Mouse (Mus musculus) frontal cortex, postnatal 14 days (tissue): ENCODE measurements around the gene Mindy1.

ENCODE experiments used
- DNase-seq, 2 experiments: peaks; one replicate each; pipeline ENCODE4 v3.0.0; 2022; ENCODE audit warnings: low spot score in 2 of 2

The Mindy1 gene

GRCm38 (mm10) chr3:95294316-95294715 lies 13.2 kb downstream of the Mindy1 start:
- no peak for DNase-seq

- DNase-seq: no peak
These were observed 13.6 kb downstream of the Mindy1 start for GRCm38 (mm10) chr3:95294718-95295117.

- DNase-seq: no peak
These were observed 14.4 kb downstream of the Mindy1 start for GRCm38 (mm10) chr3:95295321-95296102.

GRCm38 (mm10) chr3:95296103-95296469 lies 14.9 kb downstream of the Mindy1 start:
- DNase-seq: no peak

- DNase-seq: no peak
These were observed 16.9 kb downstream of the Mindy1 start for GRCm38 (mm10) chr3:95298018-95298417.

DNA sequence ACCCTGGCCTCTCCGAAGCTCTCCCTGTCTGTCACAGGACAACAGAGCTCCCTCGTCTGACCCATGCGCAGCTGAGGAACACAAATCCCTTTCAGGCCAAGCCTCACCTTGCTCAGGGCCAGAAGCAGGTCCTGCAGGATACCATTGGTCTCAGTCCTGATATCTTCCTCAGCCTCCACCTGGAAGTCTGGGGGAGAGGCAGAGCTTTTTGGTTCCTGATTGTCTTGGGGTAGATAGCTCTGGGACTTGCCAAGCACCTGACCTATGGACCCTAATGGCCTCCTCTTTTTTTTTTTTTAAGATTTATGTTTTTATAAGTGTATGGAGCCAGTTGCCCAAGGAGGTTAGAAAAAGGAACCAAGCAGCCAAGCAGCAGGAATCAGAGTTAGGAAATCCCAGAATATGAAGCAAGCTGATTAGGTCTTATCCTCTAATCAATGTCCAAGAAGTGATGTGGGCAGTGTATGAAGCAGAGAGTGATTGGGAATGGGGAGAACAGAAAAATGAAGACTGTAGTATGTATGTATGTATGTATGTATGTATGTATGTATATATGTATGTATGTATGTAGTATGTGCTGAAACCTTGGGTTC lies 20.2 kb downstream of the Mindy1 start:
- no peak for DNase-seq

DNA sequence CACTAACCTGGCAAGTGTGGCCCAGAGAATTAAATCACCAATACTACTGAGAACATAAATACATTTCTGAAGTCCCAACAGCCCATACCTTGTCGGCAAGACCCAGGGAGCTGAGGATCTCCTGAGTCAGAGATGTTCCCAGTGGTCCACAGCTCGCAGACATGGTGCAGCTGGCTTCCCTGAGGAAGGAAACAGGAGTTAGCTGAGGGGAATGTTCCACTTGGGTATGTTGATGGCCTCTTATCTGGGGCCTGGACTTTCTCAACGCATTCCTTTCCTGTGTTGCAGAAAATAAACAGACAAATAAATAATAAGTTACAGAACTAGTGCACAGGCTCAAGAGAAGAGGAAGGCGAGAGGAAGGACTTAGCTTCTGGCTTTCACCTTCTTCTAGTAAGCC lies 25.1 kb downstream of the Mindy1 start:
- DNase-seq: no peak

DNA sequence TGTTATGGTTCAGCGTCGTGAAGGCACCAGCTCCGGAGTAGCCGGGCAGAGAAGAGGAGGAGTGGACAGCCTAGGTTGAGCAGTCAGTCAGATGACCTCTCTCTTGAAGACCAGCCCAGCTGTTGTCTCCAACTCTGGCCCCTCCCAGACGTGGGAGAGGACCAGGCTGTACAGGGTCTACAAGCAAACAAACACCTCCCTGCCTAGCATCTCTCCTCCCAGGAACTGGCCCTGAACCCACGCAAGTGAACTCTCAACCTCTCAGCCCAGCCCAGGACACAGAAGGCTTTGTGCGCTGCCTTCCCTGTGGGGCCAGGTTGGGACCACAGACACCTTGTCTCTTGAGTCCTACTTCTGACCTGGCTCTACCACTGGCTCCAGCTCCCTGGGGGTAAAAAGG lies 26.0 kb downstream of the Mindy1 start, which contains the start of gene Anxa9:
TSS of gene Anxa9 (minus strand) at position 77 of the 400 bp plus-strand sequence.
- no peak for DNase-seq

DNA sequence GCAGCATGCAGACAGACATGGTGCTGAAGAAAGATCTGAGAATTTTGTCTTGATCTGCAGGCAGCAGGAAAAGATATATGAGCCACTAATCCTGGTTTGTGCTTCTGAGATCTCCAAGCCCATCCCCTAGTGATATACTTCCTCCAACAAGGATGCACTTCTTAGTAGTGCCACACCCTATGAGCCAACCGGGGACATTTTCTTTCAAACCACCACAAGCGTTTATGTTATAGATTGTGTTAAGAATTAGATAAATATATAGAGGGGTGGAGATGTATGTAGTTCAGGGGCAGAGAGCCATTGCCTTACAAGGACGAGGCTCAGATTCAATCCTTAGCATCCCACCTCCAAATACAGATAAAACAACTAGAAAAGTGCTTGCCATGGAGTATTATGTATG lies 29.4 kb downstream of the Mindy1 start:
- DNase-seq: no peak

- peak in 1 of 2 experiments; percentile 54 for DNase-seq
These were observed 30.1 kb downstream of the Mindy1 start for GRCm38 (mm10) chr3:95310968-95311882.

- DNase-seq: no peak
These were observed 31.5 kb downstream of the Mindy1 start for GRCm38 (mm10) chr3:95312623-95313022.

DNA sequence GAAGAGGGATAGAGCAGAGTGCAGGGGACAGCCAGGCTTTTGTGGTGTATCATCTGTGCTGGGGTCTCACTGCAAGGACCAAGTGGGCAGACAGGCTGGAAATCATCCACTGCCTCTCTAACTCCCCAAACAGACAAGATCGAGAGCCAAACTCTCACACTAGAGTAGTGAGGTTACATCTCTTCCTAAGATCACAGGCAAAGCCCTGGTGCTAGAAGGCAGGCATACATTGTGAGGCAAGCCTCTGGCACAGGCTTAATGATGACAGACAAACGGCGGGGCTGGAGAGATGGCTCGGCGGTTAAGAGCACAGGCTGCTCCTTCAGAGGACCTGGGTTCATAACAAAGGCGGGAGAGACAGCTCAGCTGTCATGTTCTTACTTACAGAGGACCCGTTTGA lies 32.3 kb downstream of the Mindy1 start:
- no peak for DNase-seq

- DNase-seq: no peak
These were observed 32.9 kb downstream of the Mindy1 start for GRCm38 (mm10) chr3:95314075-95314474.

DNA sequence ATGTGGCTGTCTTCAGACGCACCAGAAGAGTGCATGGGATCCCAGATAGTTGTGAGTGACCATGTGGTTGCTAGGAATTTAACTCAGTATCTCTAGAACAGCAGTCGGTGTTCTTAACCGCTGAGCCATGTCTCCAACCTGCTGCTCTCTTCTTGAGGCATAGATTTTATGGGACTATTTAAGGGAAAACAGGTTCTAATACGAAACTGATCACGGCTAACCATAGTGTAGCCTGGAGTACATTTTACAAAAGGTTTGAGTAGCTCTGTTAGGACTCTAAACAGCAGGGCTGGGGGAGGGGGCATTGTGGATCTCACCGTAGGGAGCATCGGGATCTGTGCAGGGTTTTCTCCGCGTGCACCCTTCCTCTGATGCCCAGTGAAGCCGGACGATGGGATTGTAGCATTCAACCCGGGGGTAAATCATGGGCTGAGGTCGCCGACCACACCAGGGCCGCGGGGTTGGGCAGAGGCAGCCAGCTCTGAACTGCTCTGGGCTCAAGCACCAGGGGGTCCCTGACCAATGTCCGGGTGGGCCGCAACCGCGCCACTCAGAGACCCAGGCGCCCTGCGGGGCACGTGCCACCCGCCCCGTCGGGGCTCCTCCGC lies 33.4 kb downstream of the Mindy1 start, which contains the start of gene Cers2:
TSS of gene Cers2 (plus strand) at position 306 of the 608 bp plus-strand sequence.
- no peak for DNase-seq

GRCm38 (mm10) chr3:95315094-95315843 lies 34.1 kb downstream of the Mindy1 start:
- peak; percentile 57 to 62 for DNase-seq

DNA sequence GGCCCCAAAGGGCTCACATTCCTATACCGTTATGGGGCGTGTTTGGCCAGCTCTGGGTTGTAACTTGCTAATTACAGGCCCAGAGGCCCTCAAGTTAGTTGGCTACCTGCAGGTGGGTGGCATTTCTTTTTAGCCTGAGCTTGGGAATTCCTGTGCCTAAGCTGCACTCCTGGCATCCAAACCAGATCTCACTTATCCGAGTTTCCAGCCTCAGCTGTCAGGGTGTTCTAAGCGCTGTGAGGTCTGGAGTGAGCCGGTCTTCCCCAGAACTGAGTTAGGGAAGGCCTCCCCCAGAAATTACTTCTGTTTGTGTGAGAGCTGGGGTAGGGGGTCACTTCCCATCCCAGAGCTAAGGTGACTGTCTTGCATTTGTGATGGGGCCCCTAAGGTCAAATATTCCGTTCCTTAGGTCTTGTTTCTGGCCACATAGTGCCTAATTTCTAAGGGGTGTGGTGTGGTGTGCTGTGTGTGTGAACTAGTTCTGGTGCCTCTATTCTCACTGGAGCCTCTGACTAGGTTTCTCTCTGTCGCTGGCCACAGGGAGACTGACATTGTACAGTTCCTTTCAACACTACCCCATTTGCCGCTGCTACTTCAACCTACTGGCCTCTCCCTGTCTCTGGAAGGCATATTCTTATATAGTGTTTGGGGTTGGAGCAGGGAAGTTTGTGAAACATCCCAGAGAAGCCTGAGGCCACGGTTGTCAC lies 34.9 kb downstream of the Mindy1 start:
- DNase-seq: no peak

DNA sequence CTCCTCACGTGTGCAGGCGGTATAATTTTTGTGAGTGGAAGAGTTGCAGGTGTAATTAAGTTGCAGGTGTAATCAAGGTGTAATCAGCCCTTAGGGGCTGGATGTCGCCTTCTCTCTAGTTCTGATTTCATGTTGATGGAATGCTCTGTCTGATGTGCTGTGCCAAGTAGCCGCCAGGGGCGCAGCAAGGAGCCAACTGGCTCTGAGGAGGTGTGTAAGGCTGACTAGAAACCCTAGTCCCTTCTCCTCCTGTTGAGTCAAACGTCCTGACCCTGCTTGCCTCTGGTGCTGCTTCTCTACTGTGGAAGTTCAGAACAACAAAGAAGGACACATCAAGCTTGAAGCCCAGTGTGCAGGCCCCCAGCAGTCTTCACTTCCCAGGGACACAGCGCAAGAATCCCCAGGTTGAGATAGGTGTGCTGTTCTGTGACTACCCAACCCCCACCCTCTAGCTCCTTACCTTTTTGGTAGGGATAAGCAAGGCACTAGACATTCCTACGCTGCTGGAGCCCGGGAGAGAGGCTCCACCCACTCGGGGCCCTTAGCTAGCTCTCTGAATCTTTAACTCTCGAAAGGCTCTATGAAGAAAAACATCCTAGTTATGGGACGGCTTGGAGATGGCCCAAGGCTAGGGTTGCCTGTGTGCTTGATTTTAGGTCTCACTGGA lies 36.4 kb downstream of the Mindy1 start:
- peak in 1 of 2 experiments; percentile 39 for DNase-seq

DNA sequence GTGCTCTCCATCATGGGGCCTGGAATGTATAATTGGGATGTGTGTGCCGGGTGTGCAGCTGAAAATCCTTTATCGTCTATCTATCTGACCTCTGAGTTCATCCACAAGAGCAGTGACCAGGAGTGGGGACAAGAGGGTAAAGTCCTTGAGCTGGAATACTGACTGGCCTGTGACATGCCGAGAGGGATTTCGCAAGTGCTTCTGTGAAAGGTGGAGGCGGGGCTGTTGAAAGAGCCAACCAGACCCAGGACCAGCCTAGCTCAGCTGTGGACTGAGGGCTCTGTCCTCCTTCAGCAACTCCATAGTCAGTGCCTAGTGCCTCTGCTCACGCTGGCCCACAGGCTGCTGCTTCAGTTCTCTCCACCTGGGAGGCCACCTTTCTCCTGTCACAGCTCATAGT lies 37.4 kb downstream of the Mindy1 start:
- DNase-seq: no peak

GRCm38 (mm10) chr3:95319110-95319509 lies 38.0 kb downstream of the Mindy1 start:
- no peak for DNase-seq
